Mouse (Mus musculus) neural tube, embryonic 12.5 days (tissue): ENCODE data around the gene Lpin2. TPM values are rescaled to one million over a fixed set of nuclear protein-coding genes. Genes with fewer than 3 reads are reported as not detected.

Source experiments
- ATAC-seq: fragments of 200-750 bp; cut with Nextera tagmentation; 2 replicates; pipeline ENCODE4 v1.8.0; 2017; ENCODE audit warnings: low read depth, mild to moderate bottlenecking, moderate TSS enrichment, moderate library complexity; ENCODE audit not compliant: low FRiP score
- H3K27ac ChIP-seq: fragments of 300-500 bp; sonication (generic); 2 replicates; pipeline ENCODE4 v1.5.1; 2016
- H3K27me3 ChIP-seq: fragments of 300-500 bp; sonication (generic); replicated peaks from 2 replicates; pipeline ENCODE4 v1.6.1; 2016; ENCODE audit warnings: mild to moderate bottlenecking
- H3K36me3 ChIP-seq: fragments of 300-500 bp; sonication (generic); 2 replicates; pipeline ENCODE4 v1.6.1; 2016; ENCODE audit warnings: mild to moderate bottlenecking
- H3K4me1 ChIP-seq: fragments of 300-500 bp; sonication (generic); 2 replicates; pipeline ENCODE4 v1.6.1; 2016
- H3K4me2 ChIP-seq: fragments of 300-500 bp; sonication (generic); replicated peaks from 2 replicates; pipeline ENCODE4 v1.6.1; 2016; ENCODE audit warnings: mild to moderate bottlenecking
- H3K4me3 ChIP-seq: fragments of 300-500 bp; sonication (generic); 2 replicates; pipeline ENCODE4 v1.5.1; 2016
- H3K9ac ChIP-seq: fragments of 300-500 bp; sonication (generic); 2 replicates; pipeline ENCODE4 v1.6.1; 2016; ENCODE audit warnings: mild to moderate bottlenecking
- H3K9me3 ChIP-seq: fragments of 300-500 bp; sonication (generic); 2 replicates; pipeline ENCODE4 v1.6.1; 2016; ENCODE audit warnings: mild to moderate bottlenecking
- WGBS: fragments of 180-500 bp; shearing (Covaris S2); methylation state at CpG from one replicate; pipeline ENCODE4 v1.1.7; 2016; 5-methylcytosine and 5-hydroxymethylcytosine counted together
- polyA plus RNA-seq: library from polyadenylated mRNA; unstranded; fragments of >200 nt; fragmentation: Nextera tagmentation; extraction: Ambion mirVana; gene quantifications from 2 replicates; pipeline ENCODE4 v1.2.1, GENCODE M21; 2016

Lpin2 gene
- polyA plus RNA-seq, 1 experiment from 2014 or later = 36.2 TPM

GRCm38 (mm10) chr17:71193019-71193418, 10.7 kb downstream of the Lpin2 start:
- Histone ChIP-seq H3K9me3 (peaks cover 8% of the 10 kb centered on the region; the same call in 1 of the 2 replicates), H3K36me3 (no peaks in the 10 kb centered on the region), H3K27me3 (no peaks in the 10 kb centered on the region), H3K4me3 (no peak overlapping the region), H3K4me2 (no peak overlapping the region), H3K9ac (no peak overlapping the region), H3K4me1 (peaks cover 5% of the 10 kb centered on the region; the same call in 1 of the 2 replicates), H3K27ac (no peak overlapping the region)
- 97% methylated on average over 1 of the region's 1 CpGs for WGBS
- ATAC-seq = no peak

GRCm38 (mm10) chr17:71193485-71193884, 11.1 kb downstream of the Lpin2 start:
- 88% methylated on average over 1 of the region's 1 CpGs for WGBS
- H3K9me3 ChIP-seq = peaks cover 8% of the 10 kb centered on the region; the same call in 1 of the 2 replicates
- no peaks in the 10 kb centered on the region for H3K36me3 ChIP-seq
- no peak overlapping the region for H3K9ac ChIP-seq
- no peak overlapping the region for H3K27ac ChIP-seq
- no peak overlapping the region for H3K4me2 ChIP-seq
- no peak overlapping the region for H3K4me3 ChIP-seq
- no peaks in the 10 kb centered on the region for H3K27me3 ChIP-seq
- ATAC-seq = no peak
- peaks cover 5% of the 10 kb centered on the region; the same call in 1 of the 2 replicates for H3K4me1 ChIP-seq

- H3K4me3 ChIP-seq = no peak overlapping the region
- no peak overlapping the region for H3K4me2 ChIP-seq
- no peak for ATAC-seq
- H3K36me3 ChIP-seq = no peaks in the 10 kb centered on the region
- 84% methylated on average over 3 of the region's 3 CpGs for WGBS
- no peak overlapping the region for H3K9ac ChIP-seq
- H3K27me3 ChIP-seq = no peaks in the 10 kb centered on the region
- no peak overlapping the region for H3K27ac ChIP-seq
- H3K9me3 ChIP-seq = peaks cover 8% of the 10 kb centered on the region; the same call in 1 of the 2 replicates
- H3K4me1 ChIP-seq = peaks cover 5% of the 10 kb centered on the region; the same call in 1 of the 2 replicates
Measured at GRCm38 (mm10) chr17:71194906-71195632, 12.7 kb downstream of the Lpin2 start.

- Histone ChIP-seq H3K9ac (no peak overlapping the region), H3K4me2 (no peak overlapping the region), H3K27ac (no peak overlapping the region), H3K4me1 (peaks cover 5% of the 10 kb centered on the region; the same call in 1 of the 2 replicates), H3K27me3 (no peaks in the 10 kb centered on the region), H3K4me3 (no peak overlapping the region), H3K36me3 (no peaks in the 10 kb centered on the region), H3K9me3 (peaks cover 8% of the 10 kb centered on the region; the same call in 1 of the 2 replicates)
- 0 out of 2 replicates have a peak, but pooled peaks have one; percentile 21 for ATAC-seq
- WGBS = 73% methylated on average over 10 of the region's 10 CpGs
Measured at GRCm38 (mm10) chr17:71195633-71196391, 13.5 kb downstream of the Lpin2 start.

- ATAC-seq = no peak
- WGBS = 77% methylated on average over 3 of the region's 3 CpGs
- peaks cover 7% of the 10 kb centered on the region; the same call in 1 of the 2 replicates for H3K9me3 ChIP-seq
Measured at GRCm38 (mm10) chr17:71196415-71196814, 14.1 kb downstream of the Lpin2 start.

GRCm38 (mm10) chr17:71199346-71199745, 17.0 kb downstream of the Lpin2 start:
- H3K9ac ChIP-seq = no peak overlapping the region
- peaks cover 5% of the 10 kb centered on the region for H3K4me1 ChIP-seq
- WGBS = 89% methylated on average over 3 of the region's 3 CpGs
- no peaks in the 10 kb centered on the region for H3K36me3 ChIP-seq
- no peak overlapping the region for H3K4me3 ChIP-seq
- no peak for ATAC-seq
- no peaks in the 10 kb centered on the region for H3K9me3 ChIP-seq
- H3K27me3 ChIP-seq = no peaks in the 10 kb centered on the region
- H3K4me2 ChIP-seq = no peak overlapping the region
- no peak overlapping the region for H3K27ac ChIP-seq

More at GRCm38 (mm10) chr17:71196415-71196814, 14.1 kb downstream of the Lpin2 start:
- H3K36me3 ChIP-seq = no peaks in the 10 kb centered on the region
- no peaks in the 10 kb centered on the region for H3K27me3 ChIP-seq
- no peak overlapping the region for H3K9ac ChIP-seq
- H3K4me3 ChIP-seq = no peak overlapping the region
- no peak overlapping the region for H3K27ac ChIP-seq
- peaks cover 5% of the 10 kb centered on the region; the same call in 1 of the 2 replicates for H3K4me1 ChIP-seq
- H3K4me2 ChIP-seq = no peak overlapping the region

- no peak for ATAC-seq
- H3K9ac ChIP-seq = no peak overlapping the region
Measured at GRCm38 (mm10) chr17:71202136-71202535, 19.8 kb downstream of the Lpin2 start.

GRCm38 (mm10) chr17:71203998-71204808, 21.8 kb downstream of the Lpin2 start:
- Histone ChIP-seq H3K27me3 (no peaks in the 10 kb centered on the region), H3K9me3 (no peaks in the 10 kb centered on the region), H3K27ac (no peak overlapping the region), H3K4me1 (no peaks in the 10 kb centered on the region; the same call in 1 of the 2 replicates), H3K9ac (no peak overlapping the region), H3K4me3 (no peak overlapping the region), H3K36me3 (no peaks in the 10 kb centered on the region), H3K4me2 (no peak overlapping the region)
- WGBS = 94% methylated on average over 9 of the region's 9 CpGs
- no peak for ATAC-seq

More at GRCm38 (mm10) chr17:71202136-71202535, 19.8 kb downstream of the Lpin2 start:
- H3K4me2 ChIP-seq = no peak overlapping the region
- H3K4me1 ChIP-seq = no peaks in the 10 kb centered on the region; the same call in 1 of the 2 replicates
- H3K27me3 ChIP-seq = no peaks in the 10 kb centered on the region
- H3K4me3 ChIP-seq = no peak overlapping the region
- no peaks in the 10 kb centered on the region for H3K36me3 ChIP-seq
- H3K27ac ChIP-seq = no peak overlapping the region
- no peaks in the 10 kb centered on the region for H3K9me3 ChIP-seq
- 69% methylated on average over 4 of the region's 4 CpGs for WGBS

- no peaks in the 10 kb centered on the region; the same call in 1 of the 2 replicates for H3K4me1 ChIP-seq
- H3K9ac ChIP-seq = no peak overlapping the region
- H3K27me3 ChIP-seq = no peaks in the 10 kb centered on the region
- no peak overlapping the region for H3K4me3 ChIP-seq
- no peak overlapping the region for H3K27ac ChIP-seq
- no peak overlapping the region for H3K4me2 ChIP-seq
- H3K36me3 ChIP-seq = no peaks in the 10 kb centered on the region
- no peaks in the 10 kb centered on the region for H3K9me3 ChIP-seq
- WGBS = 84% methylated on average over 6 of the region's 6 CpGs
- no peak for ATAC-seq
Measured at GRCm38 (mm10) chr17:71204809-71205091, 22.4 kb downstream of the Lpin2 start.

GRCm38 (mm10) chr17:71206136-71206893, 24.0 kb downstream of the Lpin2 start:
- no peak overlapping the region for H3K9ac ChIP-seq
- no peaks in the 10 kb centered on the region for H3K36me3 ChIP-seq
- H3K27ac ChIP-seq = no peak overlapping the region
- H3K27me3 ChIP-seq = no peaks in the 10 kb centered on the region
- ATAC-seq = no peak
- WGBS = 86% methylated on average over 12 of the region's 12 CpGs
- H3K4me2 ChIP-seq = no peak overlapping the region
- no peaks in the 10 kb centered on the region for H3K9me3 ChIP-seq
- no peaks in the 10 kb centered on the region; the same call in 1 of the 2 replicates for H3K4me1 ChIP-seq
- H3K4me3 ChIP-seq = no peak overlapping the region

GRCm38 (mm10) chr17:71207268-71207667, 24.9 kb downstream of the Lpin2 start:
- no peak for ATAC-seq
- no peak overlapping the region for H3K4me3 ChIP-seq
- H3K4me1 ChIP-seq = peaks cover 5% of the 10 kb centered on the region; the same call in 1 of the 2 replicates
- H3K4me2 ChIP-seq = no peak overlapping the region
- 96% methylated on average over 3 of the region's 3 CpGs for WGBS
- no peak overlapping the region for H3K9ac ChIP-seq
- no peaks in the 10 kb centered on the region for H3K9me3 ChIP-seq
- no peak overlapping the region for H3K27ac ChIP-seq
- no peaks in the 10 kb centered on the region for H3K27me3 ChIP-seq
- H3K36me3 ChIP-seq = no peaks in the 10 kb centered on the region
